Mouse (Mus musculus) 3T3-L1 (cell line): ENCODE measurements around the gene Slc38a11.

Experiments used
- DNase-seq: peaks from one replicate; pipeline ENCODE4 v3.0.0-alpha.2; 2015; ENCODE audit warnings: low read depth, low spot score

Gene Slc38a11

DNA sequence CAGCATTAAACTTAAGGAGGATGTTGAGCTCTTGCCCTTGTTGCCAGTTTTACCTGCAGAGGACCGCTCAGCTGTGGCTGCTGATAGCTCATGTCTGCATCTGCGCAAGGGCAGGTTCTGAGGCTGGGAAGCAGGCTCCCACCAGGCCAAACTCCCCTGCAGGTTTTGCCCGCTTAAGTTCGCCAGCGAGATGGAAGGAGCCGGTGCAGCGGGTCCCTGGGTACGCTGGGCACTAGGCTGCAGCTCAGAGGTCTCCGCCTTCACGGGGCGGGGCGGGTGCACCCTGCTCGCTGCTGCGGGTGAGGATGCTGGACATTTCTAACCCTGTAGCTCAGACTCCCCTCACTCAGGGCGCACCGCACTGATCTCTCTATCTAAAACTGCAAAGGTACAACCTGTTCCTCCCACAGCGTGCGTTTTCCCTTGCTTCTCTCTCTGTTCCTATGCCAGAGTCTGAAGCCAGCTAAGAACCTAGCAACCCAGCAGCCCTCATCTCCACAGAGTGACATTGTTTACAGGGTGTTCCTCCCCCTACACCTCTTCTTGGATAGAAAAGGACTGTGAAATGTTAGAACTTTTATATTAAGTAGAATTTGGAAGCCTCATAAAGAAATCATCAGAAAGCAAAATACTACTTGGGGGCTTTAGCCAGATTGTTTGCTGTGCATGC is at the start of gene Slc38a11:
TSS of gene Slc38a11 (minus strand) at position 207 of the 670 bp plus-strand sequence.
- DNase-seq, result no peak

GRCm38 (mm10) chr2:65407110-65407509 is 43.3 kb upstream of the Slc38a11 start:
- peak; percentile 52 for DNase-seq

- DNase-seq, result no peak
Observed at GRCm38 (mm10) chr2:65405407-65405806, 41.6 kb upstream of the Slc38a11 start.

DNA sequence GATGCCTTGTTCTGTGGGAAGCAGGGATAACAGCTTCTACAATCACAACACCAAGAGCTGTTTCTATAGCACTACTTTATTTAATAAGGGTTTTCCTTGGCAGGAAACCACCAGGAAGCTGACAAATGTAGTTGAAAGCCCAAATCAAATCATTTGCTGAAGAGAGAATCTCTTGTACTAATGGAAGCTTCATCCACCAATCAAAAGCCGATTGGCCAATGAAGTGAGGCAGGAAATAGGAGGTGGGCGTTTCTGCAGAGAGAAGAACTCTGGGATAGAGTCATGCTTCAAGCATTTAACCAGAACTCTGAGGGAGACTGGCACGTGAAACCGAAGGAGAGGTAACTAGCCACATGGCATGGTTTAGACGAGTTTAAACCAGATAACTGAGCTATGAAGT is 38.2 kb upstream of the Slc38a11 start:
- peak; percentile 77 for DNase-seq

- no peak for DNase-seq
Observed at GRCm38 (mm10) chr2:65399938-65400337, 36.1 kb upstream of the Slc38a11 start.

GRCm38 (mm10) chr2:65396128-65396527 is 32.3 kb upstream of the Slc38a11 start:
- peak; percentile 72 for DNase-seq

DNA sequence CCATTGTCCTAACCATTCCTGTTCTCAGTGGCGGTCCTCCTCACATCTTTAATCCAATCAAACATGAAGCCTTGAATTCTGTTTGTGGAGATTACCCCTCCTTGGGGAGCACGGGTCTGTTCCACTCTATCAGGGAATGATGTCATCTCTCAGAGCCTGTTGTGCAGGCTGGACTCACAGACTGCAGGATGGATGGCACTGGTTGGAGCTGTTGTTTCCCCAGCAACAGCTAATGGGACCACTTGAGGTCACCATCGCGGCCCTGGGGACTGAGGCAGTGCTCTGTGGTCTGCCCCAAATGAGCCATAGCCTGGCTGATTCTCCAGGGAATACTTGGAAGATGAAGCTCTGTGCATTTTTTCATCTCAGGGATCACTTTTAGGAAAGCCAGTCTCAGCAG is 29.2 kb upstream of the Slc38a11 start:
- no peak for DNase-seq

- DNase-seq, result no peak
Observed at GRCm38 (mm10) chr2:65391322-65391721, 27.5 kb upstream of the Slc38a11 start.

- DNase-seq, result no peak
Observed at GRCm38 (mm10) chr2:65384815-65385214, 21.0 kb upstream of the Slc38a11 start.

- DNase-seq, result peak; percentile 17
Observed at GRCm38 (mm10) chr2:65382485-65382884, 18.7 kb upstream of the Slc38a11 start.

GRCm38 (mm10) chr2:65378425-65378824 is 14.6 kb upstream of the Slc38a11 start:
- no peak for DNase-seq

- no peak for DNase-seq
Observed at GRCm38 (mm10) chr2:65374410-65374809, 10.6 kb upstream of the Slc38a11 start.

GRCm38 (mm10) chr2:65373076-65373475 is 9.2 kb upstream of the Slc38a11 start:
- DNase-seq, result no peak

- no peak for DNase-seq
Observed at GRCm38 (mm10) chr2:65360736-65361475, 2.9 kb downstream of the Slc38a11 start.

- DNase-seq, result no peak
Observed at GRCm38 (mm10) chr2:65347367-65347766, 16.5 kb downstream of the Slc38a11 start.

GRCm38 (mm10) chr2:65346915-65347314 is 16.9 kb downstream of the Slc38a11 start:
- no peak for DNase-seq

GRCm38 (mm10) chr2:65346037-65346436 is 17.8 kb downstream of the Slc38a11 start:
- DNase-seq, result no peak

DNA sequence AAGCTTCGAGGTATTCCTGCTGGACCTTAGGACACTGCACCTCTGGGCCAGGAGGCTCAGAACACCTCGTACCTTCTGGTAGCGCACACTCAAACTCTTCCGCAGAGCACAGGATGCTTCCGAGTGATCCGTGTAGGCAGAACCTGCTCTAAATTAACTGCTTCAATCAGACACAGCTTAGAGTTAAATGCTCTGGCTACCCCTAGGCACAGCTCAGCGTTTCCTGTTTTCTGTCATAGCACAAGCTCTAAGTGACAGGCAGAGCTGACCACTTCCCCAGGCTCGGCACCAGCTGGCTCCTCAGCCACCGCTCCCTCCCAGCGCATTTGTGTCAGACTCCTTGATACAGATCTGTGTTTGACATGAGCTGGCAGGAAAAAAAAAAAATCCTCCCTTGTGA is 21.8 kb downstream of the Slc38a11 start:
- DNase-seq, result no peak

GRCm38 (mm10) chr2:65340839-65341238 is 23.0 kb downstream of the Slc38a11 start:
- peak; percentile 7 for DNase-seq

DNA sequence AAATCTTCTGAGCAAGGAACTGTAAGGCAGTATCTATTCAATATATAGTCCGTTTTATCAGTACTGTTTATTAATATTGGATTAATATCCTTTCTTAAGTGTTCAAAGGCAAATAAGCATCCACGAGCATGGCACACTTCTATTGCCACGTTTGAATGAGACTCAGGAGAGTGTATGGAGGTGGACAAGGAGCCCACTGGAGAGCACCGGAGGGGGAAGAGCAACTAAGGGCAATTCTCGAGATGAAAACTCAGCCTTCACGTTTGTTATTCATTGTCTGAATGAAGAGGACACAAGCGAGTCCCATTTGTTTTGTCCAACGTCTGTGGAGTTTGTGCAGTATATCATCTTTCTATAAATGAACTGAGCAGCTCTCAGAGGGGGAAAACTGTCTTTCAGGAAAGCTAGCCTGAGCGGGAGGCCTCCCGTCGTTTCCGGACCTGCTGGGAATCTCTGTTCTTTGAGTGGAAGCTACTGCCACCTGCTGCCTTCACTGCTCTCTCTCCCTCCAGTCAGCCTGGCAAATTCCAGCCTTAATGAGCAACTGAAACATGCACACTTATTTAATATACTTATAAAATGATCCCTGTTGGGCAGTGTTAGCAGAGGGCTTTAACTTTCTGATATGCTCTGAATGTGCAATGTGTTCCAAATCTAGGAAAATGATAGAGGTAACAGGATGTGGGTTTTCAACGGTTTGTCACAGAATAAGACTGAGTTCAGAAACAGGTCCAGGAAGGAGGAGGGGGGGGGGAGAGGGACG is 26.3 kb downstream of the Slc38a11 start:
- DNase-seq, result peak; percentile 70

DNA sequence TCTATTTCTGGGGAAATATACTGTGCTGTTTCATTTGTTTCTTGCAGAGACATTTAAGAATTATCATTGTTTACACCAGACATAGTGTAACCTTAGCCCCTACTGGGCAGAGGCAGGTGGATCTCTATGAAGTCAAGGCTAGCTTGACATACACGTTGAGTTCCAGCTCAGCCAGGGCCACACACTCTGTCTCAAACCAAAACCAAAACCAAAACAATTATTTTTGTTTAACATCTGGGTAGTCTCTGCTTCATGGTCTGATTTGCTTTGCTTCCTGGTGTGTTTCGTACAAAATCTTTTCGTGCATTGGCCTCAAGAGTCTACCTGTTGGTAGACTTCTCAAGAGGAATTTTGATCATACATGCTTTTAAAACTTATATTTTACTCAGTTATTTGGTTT is 27.2 kb downstream of the Slc38a11 start:
- no peak for DNase-seq

- no peak for DNase-seq
Observed at GRCm38 (mm10) chr2:65334091-65334490, 29.7 kb downstream of the Slc38a11 start.
